Mouse (Mus musculus) adrenal gland, postnatal 14 days (tissue): Measurements from ENCODE around the gene Sap25. TPM values are rescaled to one million over a fixed set of nuclear protein-coding genes. Genes with fewer than 3 reads are reported as not detected.

ENCODE experiments used
- total RNA-seq: library from RNA; stranded (reverse); gene quantifications from 2 replicates; pipeline ENCODE4 v1.2.3, GENCODE M21; 2021

Gene Sap25
- total RNA-seq, 1 experiment from 2014 or later: 7.4 TPM

Other genes with a start within 250 kb of the Sap25 start
- gene Zan, start 164.3 kb upstream of the Sap25 start, total RNA-seq: not detected in 2 replicates
- gene Pop7, start 138.8 kb upstream of the Sap25 start, total RNA-seq: 22.3 and 26.2 TPM in 2 replicates
- 30.5 and 36.6 TPM in 2 replicates for gene Gigyf1, start 122.8 kb upstream of the Sap25 start, total RNA-seq
- gene Epo, start 108.1 kb upstream of the Sap25 start, total RNA-seq: not detected in 2 replicates
- gene Gnb2, start 107.8 kb upstream of the Sap25 start, total RNA-seq: 574 and 611 TPM in 2 replicates
- gene Actl6b, start 87.8 kb upstream of the Sap25 start, total RNA-seq: 2.8 and 3.8 TPM in 2 replicates
- 1.4 and 26.4 TPM in 2 replicates for gene Tfr2, start 71.5 kb upstream of the Sap25 start, total RNA-seq
- 42.5 and 44.9 TPM in 2 replicates for gene Mospd3, start 40.3 kb upstream of the Sap25 start, total RNA-seq
- gene Pcolce, start 27.6 kb upstream of the Sap25 start, total RNA-seq: 414 and 471 TPM in 2 replicates
- gene Fbxo24, start 12.3 kb upstream of the Sap25 start, total RNA-seq: 0.38 and 0.85 TPM in 2 replicates
- gene Lrch4, start 12.2 kb upstream of the Sap25 start, total RNA-seq: 30.1 and 35.9 TPM in 2 replicates
- gene Gm20605, start 12.2 kb upstream of the Sap25 start, total RNA-seq: 7.2 and 11.6 TPM in 2 replicates
- 4.2 and 4.6 TPM in 2 replicates for gene Irs3, start 4.4 kb downstream of the Sap25 start, total RNA-seq
- gene Agfg2, start 43.4 kb downstream of the Sap25 start, total RNA-seq: 22.9 and 25.3 TPM in 2 replicates
- 3.6 and 5.9 TPM in 2 replicates for gene Nyap1, start 100.3 kb downstream of the Sap25 start, total RNA-seq
- gene Tsc22d4, start 104.4 kb downstream of the Sap25 start, total RNA-seq: 74.9 and 87.3 TPM in 2 replicates
- 20.4 and 21.9 TPM in 2 replicates for gene Ppp1r35, start 137.5 kb downstream of the Sap25 start, total RNA-seq
- gene Mepce, start 146.3 kb downstream of the Sap25 start, total RNA-seq: 41.5 and 46.7 TPM in 2 replicates
- 5.6 and 5.7 TPM in 2 replicates for gene Zcwpw1, start 146.5 kb downstream of the Sap25 start, total RNA-seq
- 1.2 and 2.9 TPM in 2 replicates for gene Pilra, start 194.9 kb downstream of the Sap25 start, total RNA-seq
- gene Pilrb1, start 216.8 kb downstream of the Sap25 start, total RNA-seq: 0.67 and 1.6 TPM in 2 replicates
- 0.45 and 0.70 TPM in 2 replicates for gene Pilrb2, start 230.5 kb downstream of the Sap25 start, total RNA-seq